Mouse (Mus musculus) midbrain, embryonic 14.5 days (tissue): Measurements from ENCODE around the gene 1700024P04Rik. TPM values are rescaled to one million over a fixed set of nuclear protein-coding genes. Genes with fewer than 3 reads are reported as not detected.

Source experiments
- ATAC-seq: fragments of 200-750 bp; cut with Nextera tagmentation; 2 replicates; pipeline ENCODE4 v1.8.0; 2017; ENCODE audit warnings: moderate number of reproducible peaks, moderate library complexity; ENCODE audit not compliant: low FRiP score, low TSS enrichment
- DNase-seq: peaks from one replicate; pipeline ENCODE4 v3.0.0-alpha.2; 2015
- H3K27ac ChIP-seq: fragments of 300-500 bp; sonication (generic); replicated peaks from 2 replicates; pipeline ENCODE4 v1.5.1; 2014; ENCODE audit warnings: mild to moderate bottlenecking, low read depth, low read length, moderate library complexity
- H3K27me3 ChIP-seq: fragments of 300-500 bp; sonication (generic); 2 replicates; pipeline ENCODE4 v1.6.1; 2014; ENCODE audit warnings: low read length, control low read depth, mixed read lengths; ENCODE audit not compliant: control insufficient read depth, insufficient read depth
- H3K36me3 ChIP-seq: fragments of 300-500 bp; sonication (generic); 2 replicates; pipeline ENCODE4 v1.6.1; 2014; ENCODE audit warnings: low read length, control low read depth; ENCODE audit not compliant: control insufficient read depth, insufficient read depth
- H3K4me1 ChIP-seq: fragments of 300-500 bp; sonication (generic); 2 replicates; pipeline ENCODE4 v1.6.1; 2014; ENCODE audit warnings: mild to moderate bottlenecking, antibody characterized with exemption, low read length, control low read depth; ENCODE audit not compliant: control insufficient read depth, insufficient read depth
- H3K4me2 ChIP-seq: fragments of 300-500 bp; sonication (generic); 2 replicates; pipeline ENCODE4 v1.6.1; 2014; ENCODE audit warnings: mild to moderate bottlenecking, low read length, moderate library complexity
- H3K4me3 ChIP-seq: fragments of 300-500 bp; sonication (generic); replicated peaks from 2 replicates; pipeline ENCODE4 v1.5.1; 2014; ENCODE audit warnings: low read depth, low read length
- H3K9ac ChIP-seq: fragments of 300-500 bp; sonication (generic); replicated peaks from 2 replicates; pipeline ENCODE4 v1.6.1; 2014; ENCODE audit warnings: mild to moderate bottlenecking, low read length, moderate library complexity
- H3K9me3 ChIP-seq: fragments of 300-500 bp; sonication (generic); 2 replicates; pipeline ENCODE4 v1.6.1; 2016; ENCODE audit warnings: low read length, control low read depth, mixed read lengths; ENCODE audit not compliant: control insufficient read depth
- WGBS: fragments of 180-500 bp; shearing (Covaris S2); extraction: QIAGEN DNeasy Blood & Tissue Kit; methylation state at CpG from one replicate; pipeline ENCODE4 v1.1.7; 2014; 5-methylcytosine and 5-hydroxymethylcytosine counted together
- polyA plus RNA-seq: library from polyadenylated mRNA; unstranded; fragments of >200 nt; fragmentation: Nextera tagmentation; extraction: Ambion mirVana; gene quantifications from 2 replicates; pipeline ENCODE4 v1.2.1, GENCODE M21; 2014

1700024P04Rik gene
- not detected in 2 replicates for polyA plus RNA-seq

DNA sequence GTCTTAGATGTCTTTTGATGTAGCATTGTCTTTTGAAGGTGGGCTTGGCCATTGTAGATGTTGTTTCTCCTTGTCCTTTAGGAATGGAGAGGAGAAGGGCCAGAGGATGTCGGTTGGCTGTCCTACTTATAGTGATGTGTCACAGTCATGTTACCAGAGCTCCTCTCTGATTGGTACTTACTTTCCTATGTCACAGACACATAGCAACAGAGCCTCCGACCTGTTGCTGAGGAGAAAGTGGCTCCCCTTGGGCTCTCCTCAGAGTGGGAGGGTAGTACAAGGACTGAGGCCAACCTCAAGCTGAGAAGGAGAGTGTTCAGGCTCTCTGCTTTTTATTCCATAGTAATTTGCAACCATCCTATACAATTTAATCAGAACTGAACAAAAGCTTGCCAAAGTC, at the start of gene 1700024P04Rik:
1700024P04Rik (minus strand) TSS at position 101 of the 400 bp plus-strand sequence.
- ATAC-seq, result no peak
- no peaks in the 10 kb centered on the region for H3K36me3 ChIP-seq
- 70% methylated on average over 2 of the region's 2 CpGs for WGBS

GRCm38 (mm10) chr13:99031223-99032216, 47.2 kb upstream of the 1700024P04Rik start:
- Histone ChIP-seq H3K4me3 (no peak overlapping the region), H3K4me2 (peak overlapping the region; percentile 36), H3K36me3 (no peaks in the 10 kb centered on the region), H3K27ac (peak overlapping the region; percentile 69), H3K27me3 (no peaks in the 10 kb centered on the region), H3K4me1 (peaks cover 40% of the 10 kb centered on the region), H3K9ac (peak overlapping the region; percentile 7; the same call in 1 of the 2 replicates), H3K9me3 (no peaks in the 10 kb centered on the region)
- DNase-seq (peak; percentile 69), ATAC-seq (peak; percentile 66; the same call in 1 of the 2 replicates)
- 20% methylated on average over 11 of the region's 11 CpGs for WGBS

More for the DNA sequence above, at the start of gene 1700024P04Rik:
- H3K9ac ChIP-seq, result no peak within 1 kb of the TSS
- no peak within 1 kb of the TSS for H3K4me2 ChIP-seq
- H3K9me3 ChIP-seq, result no peaks in the 10 kb centered on the region
- no peak within 1 kb of the TSS for H3K27ac ChIP-seq
- DNase-seq, result no peak
- no peaks in the 10 kb centered on the region for H3K27me3 ChIP-seq
- no peaks in the 10 kb centered on the region for H3K4me1 ChIP-seq
- no peak within 1 kb of the TSS for H3K4me3 ChIP-seq

GRCm38 (mm10) chr13:99030579-99031200, 46.3 kb upstream of the 1700024P04Rik start:
- Histone ChIP-seq H3K27ac (peak overlapping the region; percentile 69), H3K36me3 (no peaks in the 10 kb centered on the region), H3K4me2 (peak overlapping the region; percentile 36), H3K9ac (peak overlapping the region; percentile 7; the same call in 1 of the 2 replicates), H3K27me3 (no peaks in the 10 kb centered on the region), H3K9me3 (no peaks in the 10 kb centered on the region), H3K4me3 (no peak overlapping the region), H3K4me1 (peaks cover 40% of the 10 kb centered on the region)
- peak; percentile 66 for DNase-seq
- no peak; the same call in 1 of the 2 replicates for ATAC-seq
- WGBS, result 27% methylated on average over 15 of the region's 15 CpGs

GRCm38 (mm10) chr13:99025268-99025667, 40.9 kb upstream of the 1700024P04Rik start:
- no peak for DNase-seq
- Histone ChIP-seq H3K27me3 (no peaks in the 10 kb centered on the region), H3K36me3 (no peaks in the 10 kb centered on the region), H3K4me3 (no peak overlapping the region), H3K4me1 (peaks cover 19% of the 10 kb centered on the region), H3K27ac (no peak overlapping the region), H3K9me3 (no peaks in the 10 kb centered on the region), H3K9ac (no peak overlapping the region), H3K4me2 (no peak overlapping the region)
- 76% methylated on average over 5 of the region's 5 CpGs for WGBS
- no peak for ATAC-seq

DNA sequence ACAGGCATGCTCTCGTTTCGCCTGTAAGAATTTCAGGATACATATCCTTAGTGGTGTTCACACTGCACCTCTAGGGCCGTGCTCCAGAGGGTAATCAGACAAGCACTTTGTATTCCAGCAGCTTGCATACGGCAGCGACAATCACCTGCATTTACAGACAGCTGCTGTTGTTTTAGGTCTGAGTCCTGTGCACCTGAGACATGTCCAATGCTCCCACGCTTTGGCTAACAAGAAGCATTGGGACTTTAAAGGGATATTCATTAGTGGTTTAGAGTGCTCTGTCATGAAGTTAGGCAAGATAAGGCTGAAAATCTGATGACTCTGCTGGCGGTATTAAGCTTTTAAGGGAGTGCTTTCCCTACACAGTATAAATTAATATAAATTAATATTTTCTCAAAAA, 37.7 kb upstream of the 1700024P04Rik start:
- H3K4me1 ChIP-seq, result peaks cover 7% of the 10 kb centered on the region; the same call in 1 of the 2 replicates
- no peaks in the 10 kb centered on the region for H3K27me3 ChIP-seq
- H3K9ac ChIP-seq, result no peak overlapping the region
- peak overlapping the region; percentile 53 for H3K27ac ChIP-seq
- ATAC-seq (no peak; the same call in 1 of the 2 replicates), DNase-seq (peak; percentile 46)
- no peak overlapping the region for H3K4me3 ChIP-seq
- WGBS, result 58% methylated on average over 7 of the region's 7 CpGs
- no peak overlapping the region for H3K4me2 ChIP-seq
- H3K36me3 ChIP-seq, result no peaks in the 10 kb centered on the region
- no peaks in the 10 kb centered on the region for H3K9me3 ChIP-seq

- H3K4me3 ChIP-seq, result no peak overlapping the region
- no peaks in the 10 kb centered on the region for H3K27me3 ChIP-seq
- DNase-seq (no peak), ATAC-seq (no peak)
- H3K4me2 ChIP-seq, result no peak overlapping the region
- no peaks in the 10 kb centered on the region for H3K36me3 ChIP-seq
- no peaks in the 10 kb centered on the region for H3K9me3 ChIP-seq
- peaks cover 7% of the 10 kb centered on the region; the same call in 1 of the 2 replicates for H3K4me1 ChIP-seq
- WGBS, result 67% methylated on average over 6 of the region's 6 CpGs
- no peak overlapping the region for H3K9ac ChIP-seq
- H3K27ac ChIP-seq, result no peak overlapping the region
Observed at GRCm38 (mm10) chr13:99021181-99021580, 36.8 kb upstream of the 1700024P04Rik start.

DNA sequence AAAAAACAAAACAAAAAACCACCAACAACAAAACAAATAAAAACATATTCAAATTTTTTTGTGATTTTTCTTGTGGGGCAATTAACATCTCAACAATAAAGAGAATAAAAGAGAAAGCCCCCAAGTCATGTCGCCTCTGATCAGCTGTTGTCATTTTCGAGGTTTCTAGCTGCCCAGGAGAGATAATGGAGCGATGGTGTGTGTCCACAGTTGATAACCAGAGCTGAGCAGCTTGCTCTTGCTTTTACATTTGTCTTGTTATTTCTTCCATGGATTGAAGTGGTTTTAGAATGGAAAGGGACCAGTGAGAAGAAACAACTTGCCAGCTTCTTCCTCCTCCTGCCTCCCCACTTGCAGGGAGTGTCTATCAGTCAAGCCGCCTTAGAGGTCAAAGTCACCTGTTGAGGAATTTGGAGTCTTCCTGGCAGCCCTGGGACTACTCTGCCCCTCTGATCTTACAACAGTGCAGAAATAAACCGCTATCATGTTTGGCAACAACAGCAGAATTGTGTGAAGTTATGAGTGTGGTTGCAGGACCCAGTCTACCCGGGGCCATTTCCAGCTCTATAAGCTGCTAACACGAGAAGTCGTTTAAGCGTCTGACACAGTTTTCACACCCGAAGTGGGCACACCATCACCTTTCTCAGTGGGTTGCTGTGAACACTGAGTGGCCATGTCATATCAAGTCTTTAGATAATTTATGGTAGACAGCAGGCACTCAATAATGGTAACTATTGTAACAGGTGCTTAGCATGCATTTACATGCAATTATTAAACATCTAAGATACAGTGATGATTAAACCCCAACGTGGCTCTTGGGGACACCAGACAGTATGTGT, 35.7 kb upstream of the 1700024P04Rik start:
- no peak overlapping the region for H3K4me2 ChIP-seq
- no peak overlapping the region for H3K9ac ChIP-seq
- no peaks in the 10 kb centered on the region for H3K27me3 ChIP-seq
- H3K9me3 ChIP-seq, result no peaks in the 10 kb centered on the region
- ATAC-seq (no peak), DNase-seq (no peak)
- 92% methylated on average over 11 of the region's 11 CpGs for WGBS
- H3K27ac ChIP-seq, result no peak overlapping the region
- no peaks in the 10 kb centered on the region for H3K36me3 ChIP-seq
- H3K4me1 ChIP-seq, result peaks cover 7% of the 10 kb centered on the region; the same call in 1 of the 2 replicates
- no peak overlapping the region for H3K4me3 ChIP-seq
